Mouse (Mus musculus) cortical plate, adult 2 months (tissue): ENCODE results near the gene Capns1. TPM values are rescaled to one million over a fixed set of nuclear protein-coding genes. Genes with fewer than 3 reads are reported as not detected.
"Not testable (repeated sequence)": the region's sequence is repeated elsewhere in the genome, so short reads cannot be mapped to it uniquely, and the experiment has no call there.

Source experiments
- H3K27ac ChIP-seq: fragments of 200-500 bp; 2 replicates; pipeline ENCODE4 v1.5.1; 2012; ENCODE audit warnings: low read length, control low read depth, inconsistent platforms; ENCODE audit not compliant: insufficient read depth
- H3K4me1 ChIP-seq: fragments of 200-500 bp; 2 replicates; pipeline ENCODE4 v1.6.1; 2011; ENCODE audit warnings: low read length; ENCODE audit not compliant: control insufficient read depth, insufficient read depth
- H3K4me3 ChIP-seq: fragments of 200-500 bp; 2 replicates; pipeline ENCODE4 v1.5.1; 2011; ENCODE audit warnings: mild to moderate bottlenecking, low read length, control low read depth; ENCODE audit not compliant: insufficient read depth
- CTCF ChIP-seq: fragments of 200-500 bp; IDR thresholded peaks from 2 replicates; pipeline ENCODE4 v1.5.1; 2011; ENCODE audit warnings: mild to moderate bottlenecking, control low read depth, low read length; ENCODE audit not compliant: insufficient read depth; ENCODE audit errors: extremely low read depth
- POLR2A ChIP-seq: fragments of 200-500 bp; IDR thresholded peaks from 2 replicates; pipeline ENCODE4 v1.6.1; 2011; ENCODE audit warnings: mild to moderate bottlenecking, low read length, control low read depth; ENCODE audit not compliant: insufficient read depth; ENCODE audit errors: extremely low read depth
- polyA plus RNA-seq: library from polyadenylated mRNA; depleted of rRNA; stranded (reverse); fragments of >200 nt; gene quantifications from 2 replicates; pipeline ENCODE4 v1.2.3, GENCODE M21; 2012; rRNA removed

Gene Capns1
- polyA plus RNA-seq = 254 and 279 TPM in 2 replicates

- H3K27ac ChIP-seq = no peak within 1 kb of the TSS
Measured at GRCm38 (mm10) chr7:30198481-30198971, at the start of gene Capns1. TSS of gene Capns1 (minus strand) at chr7:30198811.

GRCm38 (mm10) chr7:30237374-30237773 lies 38.8 kb upstream of the Capns1 start:
- not testable (repeated sequence) for H3K27ac ChIP-seq, H3K4me1 ChIP-seq, H3K4me3 ChIP-seq

More at GRCm38 (mm10) chr7:30198481-30198971, at the start of gene Capns1:
- Histone ChIP-seq H3K4me3 (no peak within 1 kb of the TSS; the same call in 1 of the 2 replicates), H3K4me1 (no peaks in the 10 kb centered on the region)
- TF ChIP-seq POLR2A (no peak), CTCF (peak; percentile 91)

- no peak within 1 kb of the TSS for H3K27ac ChIP-seq
- H3K4me3 ChIP-seq = no peak within 1 kb of the TSS
- peaks cover 1% of the 10 kb centered on the region; the same call in 1 of the 2 replicates for H3K4me1 ChIP-seq
- TF ChIP-seq POLR2A (no peak), CTCF (no peak)
Measured at GRCm38 (mm10) chr7:30235625-30236024, 37.0 kb upstream of the Capns1 start, which contains the start of gene Ovol3. TSS of gene Ovol3 (minus strand) at chr7:30235725.

- peaks cover 1% of the 10 kb centered on the region; the same call in 1 of the 2 replicates for H3K4me1 ChIP-seq
- no peak overlapping the region for H3K4me3 ChIP-seq
- TF ChIP-seq CTCF (no peak), POLR2A (no peak)
- no peak overlapping the region for H3K27ac ChIP-seq
Measured at GRCm38 (mm10) chr7:30235091-30235490, 36.5 kb upstream of the Capns1 start.

GRCm38 (mm10) chr7:30234276-30234858 lies 35.8 kb upstream of the Capns1 start:
- H3K27ac ChIP-seq = no peak overlapping the region
- no peak overlapping the region for H3K4me3 ChIP-seq
- H3K4me1 ChIP-seq = peaks cover 1% of the 10 kb centered on the region; the same call in 1 of the 2 replicates
- TF ChIP-seq CTCF = no peak
- TF ChIP-seq POLR2A = no peak

- Histone ChIP-seq H3K4me3 (peak overlapping the region; percentile 63; the same call in 1 of the 2 replicates), H3K27ac (no peak overlapping the region), H3K4me1 (peaks cover 1% of the 10 kb centered on the region; the same call in 1 of the 2 replicates)
- TF ChIP-seq POLR2A (no peak), CTCF (no peak)
Measured at GRCm38 (mm10) chr7:30233387-30233786, 34.8 kb upstream of the Capns1 start.

GRCm38 (mm10) chr7:30232631-30233148 lies 34.1 kb upstream of the Capns1 start:
- Histone ChIP-seq H3K27ac (peak overlapping the region; percentile 25; the same call in 1 of the 2 replicates), H3K4me3 (peak overlapping the region; percentile 63), H3K4me1 (peaks cover 1% of the 10 kb centered on the region; the same call in 1 of the 2 replicates)
- TF ChIP-seq POLR2A = no peak
- peak; percentile 29; the same call in 1 of the 2 replicates for TF ChIP-seq CTCF

- peak within 1 kb of the TSS; percentile 63 for H3K4me3 ChIP-seq
- peaks cover 1% of the 10 kb centered on the region; the same call in 1 of the 2 replicates for H3K4me1 ChIP-seq
- peak within 1 kb of the TSS; percentile 77 for H3K27ac ChIP-seq
- peak; percentile 72 for TF ChIP-seq POLR2A
- no peak for TF ChIP-seq CTCF
Measured at GRCm38 (mm10) chr7:30231669-30232454, 33.3 kb upstream of the Capns1 start, which contains the start of the genes Polr2i and Tbcb. TSS of gene Polr2i (plus strand) at chr7:30231948. TSS of gene Tbcb (minus strand) at chr7:30232272.

GRCm38 (mm10) chr7:30231328-30231668 lies 32.7 kb upstream of the Capns1 start:
- no peak overlapping the region for H3K27ac ChIP-seq
- TF ChIP-seq POLR2A = no peak
- TF ChIP-seq CTCF = no peak
- peak overlapping the region; percentile 63 for H3K4me3 ChIP-seq
- peaks cover 1% of the 10 kb centered on the region; the same call in 1 of the 2 replicates for H3K4me1 ChIP-seq
